Mouse (Mus musculus) left cerebral cortex, postnatal 4 days (tissue): ENCODE results near the gene Sec22b. TPM values are rescaled to one million over a fixed set of nuclear protein-coding genes. Genes with fewer than 3 reads are reported as not detected.

Source experiments
- DNase-seq: peaks from one replicate; pipeline ENCODE4 v3.0.0-alpha.2; 2022
- intact Hi-C: fragments of 180-260 bp; cut with DNase I; formaldehyde crosslinking; loops from one replicate; pipeline ENCODE4 v1.15.1; 2025
- total RNA-seq, 2 experiments: library from RNA; stranded (reverse); gene quantifications; 2 replicates each; pipeline ENCODE4 v1.2.3; 2021

Sec22b gene
- total RNA-seq, 2 experiments from 2014 or later: 62.9 to 63.7 TPM

DNA sequence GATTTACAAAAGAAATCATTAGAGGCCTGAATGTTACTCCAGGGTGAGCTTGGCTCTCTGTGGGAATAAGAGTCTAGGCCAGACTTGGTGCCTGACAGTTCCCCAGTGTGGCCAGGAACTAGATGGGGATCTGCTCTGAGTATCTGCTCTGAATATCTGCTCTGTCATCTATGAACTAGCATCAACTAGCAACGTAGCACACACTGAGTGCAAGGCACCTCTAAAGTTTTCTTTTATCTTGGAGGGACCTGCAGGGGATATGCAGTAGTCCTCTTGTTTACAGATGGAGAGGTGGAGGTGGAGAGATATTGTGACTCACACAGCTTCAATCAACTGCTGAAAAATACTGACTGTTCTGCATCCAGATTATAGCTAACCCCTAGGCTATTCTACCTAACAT is 68.0 kb downstream of the Sec22b start:
- DNase-seq: no peak
- intact Hi-C loops: no loop called here

DNA sequence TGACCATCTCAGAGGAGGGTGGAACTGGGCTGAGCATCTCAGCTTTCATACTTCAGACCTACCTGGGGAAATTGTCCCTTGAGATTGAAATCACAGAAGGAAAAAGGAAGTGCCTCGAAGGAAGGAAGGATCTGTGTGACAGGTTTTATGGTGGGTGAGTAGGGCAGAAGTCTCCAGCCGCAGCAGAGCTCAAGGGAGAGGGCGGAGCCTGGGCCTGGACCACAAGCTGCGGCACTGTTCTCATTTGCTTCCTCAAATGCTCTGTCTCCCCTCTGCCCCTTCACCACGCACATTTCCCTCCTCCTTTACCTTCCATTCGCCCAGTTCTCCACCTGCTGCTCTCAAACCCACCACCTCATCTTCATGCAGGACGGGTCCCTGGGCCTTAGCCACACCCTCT is 70.1 kb downstream of the Sec22b start:
- intact Hi-C loops: no loop called here
- DNase-seq: no peak

- no peak for DNase-seq
- intact Hi-C loops: no loop called here
Observed at GRCm38 (mm10) chr3:97972200-97972599, 71.2 kb downstream of the Sec22b start.

- intact Hi-C loops: no loop called here
- DNase-seq: no peak
Observed at GRCm38 (mm10) chr3:97972707-97973106, 71.7 kb downstream of the Sec22b start.

Other genes starting within 250 kb of the Sec22b start
- gene Prkab2, start 243.0 kb upstream of the Sec22b start, total RNA-seq: 10 to 100 TPM; 31.2 to 33.0 TPM
- gene Gm17651, start 226.5 kb upstream of the Sec22b start, total RNA-seq: not detected
- gene Pde4dip, start 12.5 kb upstream of the Sec22b start, total RNA-seq: 100 to 1,000 TPM; 202 to 223 TPM
- gene Notch2, start 112.3 kb downstream of the Sec22b start, total RNA-seq: 10 to 100 TPM; 22.4 to 24.4 TPM